Mouse (Mus musculus) limb, embryonic 14.5 days (tissue): ENCODE measurements around the gene Dpysl5. TPM values are rescaled to one million over a fixed set of nuclear protein-coding genes. Genes with fewer than 3 reads are reported as not detected.
A peak's percentile ranks its signal among the peaks of the same experiment; 100 is the strongest.

ENCODE experiments used
- ATAC-seq: fragments of 200-750 bp; cut with Nextera tagmentation; 2 replicates; pipeline ENCODE4 v1.8.0; 2017; ENCODE audit warnings: low read depth, moderate number of reproducible peaks, moderate TSS enrichment; ENCODE audit not compliant: low FRiP score
- DNase-seq: peaks from one replicate; pipeline ENCODE4 v3.0.0-alpha.2; 2015; ENCODE audit warnings: low spot score
- H3K27ac ChIP-seq: fragments of 300-500 bp; sonication (generic); replicated peaks from 2 replicates; pipeline ENCODE4 v1.5.1; 2014; ENCODE audit warnings: low read depth, mild to moderate bottlenecking, low read length, moderate library complexity, mixed read lengths
- H3K27me3 ChIP-seq: fragments of 300-500 bp; sonication (generic); 2 replicates; pipeline ENCODE4 v1.6.1; 2014; ENCODE audit warnings: low read length, mixed read lengths; ENCODE audit not compliant: control insufficient read depth, insufficient read depth
- H3K36me3 ChIP-seq: fragments of 300-500 bp; sonication (generic); 2 replicates; pipeline ENCODE4 v1.6.1; 2014; ENCODE audit warnings: mild to moderate bottlenecking, low read length, moderate library complexity, mixed read lengths; ENCODE audit not compliant: control insufficient read depth, insufficient read depth
- H3K4me1 ChIP-seq: fragments of 300-500 bp; sonication (generic); 2 replicates; pipeline ENCODE4 v1.6.1; 2014; ENCODE audit warnings: antibody characterized with exemption, low read length, mixed read lengths; ENCODE audit not compliant: control insufficient read depth, insufficient read depth
- H3K4me2 ChIP-seq: fragments of 300-500 bp; sonication (generic); replicated peaks from 2 replicates; pipeline ENCODE4 v1.6.1; 2014; ENCODE audit warnings: low read depth, mild to moderate bottlenecking, low read length, moderate library complexity; ENCODE audit not compliant: severe bottlenecking
- H3K4me3 ChIP-seq: fragments of 300-500 bp; sonication (generic); replicated peaks from 2 replicates; pipeline ENCODE4 v1.5.1; 2014; ENCODE audit warnings: low read length
- H3K9ac ChIP-seq: fragments of 300-500 bp; sonication (generic); 2 replicates; pipeline ENCODE4 v1.6.1; 2014; ENCODE audit warnings: mild to moderate bottlenecking, low read depth, low read length, moderate library complexity; ENCODE audit not compliant: severe bottlenecking
- H3K9me3 ChIP-seq: fragments of 300-500 bp; sonication (generic); 2 replicates; pipeline ENCODE4 v1.6.1; 2016; ENCODE audit warnings: low read length; ENCODE audit not compliant: control insufficient read depth
- POLR2A ChIP-seq: fragments of 200-500 bp; IDR thresholded peaks from 2 replicates; pipeline ENCODE4 v1.8.0; 2012; ENCODE audit warnings: inconsistent platforms, mild to moderate bottlenecking, moderate library complexity, borderline replicate concordance; ENCODE audit not compliant: insufficient read depth, insufficient read length; ENCODE audit errors: extremely low read depth
- WGBS: fragments of 180-500 bp; shearing (Covaris S2); extraction: QIAGEN DNeasy Blood & Tissue Kit; methylation state at CpG from one replicate; pipeline ENCODE4 v1.1.7; 2014; 5-methylcytosine and 5-hydroxymethylcytosine counted together
- polyA plus RNA-seq, 2 experiments: library from polyadenylated mRNA; depleted of rRNA in 1 of 2; stranded (reverse) in 1 of 2; unstranded in 1 of 2; fragments of >200 nt; fragmentation: Nextera tagmentation in 1 of 2; extraction: Ambion mirVana in 1 of 2; gene quantifications; 2 replicates each; pipeline versions ENCODE4 v1.2.1 to v1.2.3; 2012 to 2014

Gene Dpysl5
- polyA plus RNA-seq, 2 experiments = 4.6 to 9.2 TPM

GRCm38 (mm10) chr5:30797482-30797881 is 86.1 kb downstream of the Dpysl5 start:
- DNase-seq = no peak
- no peak for TF ChIP-seq POLR2A
- no peak overlapping the region for H3K27ac ChIP-seq
- H3K36me3 ChIP-seq = no peaks in the 10 kb centered on the region
- H3K4me2 ChIP-seq = no peak overlapping the region
- no peaks in the 10 kb centered on the region for H3K27me3 ChIP-seq
- no peak for ATAC-seq
- no peak overlapping the region for H3K9ac ChIP-seq
- WGBS = 68% methylated on average over 7 of the region's 7 CpGs
- no peak overlapping the region for H3K4me3 ChIP-seq
- H3K9me3 ChIP-seq = no peaks in the 10 kb centered on the region
- H3K4me1 ChIP-seq = peaks cover 2% of the 10 kb centered on the region; the same call in 1 of the 2 replicates

- no peaks in the 10 kb centered on the region for H3K27me3 ChIP-seq
- WGBS = 82% methylated on average over 8 of the region's 8 CpGs
- DNase-seq (no peak), ATAC-seq (no peak)
- no peaks in the 10 kb centered on the region for H3K9me3 ChIP-seq
- H3K9ac ChIP-seq = no peak overlapping the region
- no peak for TF ChIP-seq POLR2A
- no peak overlapping the region for H3K4me3 ChIP-seq
- no peak overlapping the region for H3K27ac ChIP-seq
- no peaks in the 10 kb centered on the region for H3K36me3 ChIP-seq
- no peak overlapping the region for H3K4me2 ChIP-seq
- H3K4me1 ChIP-seq = peaks cover 2% of the 10 kb centered on the region; the same call in 1 of the 2 replicates
Measured at GRCm38 (mm10) chr5:30797982-30798381, 86.6 kb downstream of the Dpysl5 start.

- 77% methylated on average over 6 of the region's 6 CpGs for WGBS
- Histone ChIP-seq H3K4me2 (no peak overlapping the region), H3K36me3 (no peaks in the 10 kb centered on the region), H3K4me3 (no peak overlapping the region), H3K9ac (no peak overlapping the region), H3K27me3 (no peaks in the 10 kb centered on the region), H3K4me1 (peaks cover 2% of the 10 kb centered on the region; the same call in 1 of the 2 replicates), H3K9me3 (no peaks in the 10 kb centered on the region), H3K27ac (no peak overlapping the region)
- DNase-seq (no peak), ATAC-seq (no peak)
- TF ChIP-seq POLR2A = no peak
Measured at GRCm38 (mm10) chr5:30798965-30799364, 87.6 kb downstream of the Dpysl5 start.

- H3K4me2 ChIP-seq = no peak overlapping the region
- H3K36me3 ChIP-seq = no peaks in the 10 kb centered on the region
- TF ChIP-seq POLR2A = no peak
- no peak for DNase-seq
- no peak overlapping the region for H3K4me3 ChIP-seq
- H3K4me1 ChIP-seq = no peaks in the 10 kb centered on the region
- no peaks in the 10 kb centered on the region for H3K9me3 ChIP-seq
- ATAC-seq = no peak
- no peak overlapping the region for H3K9ac ChIP-seq
- no peak overlapping the region for H3K27ac ChIP-seq
- WGBS = 73% methylated on average over 12 of the region's 12 CpGs
- no peaks in the 10 kb centered on the region for H3K27me3 ChIP-seq
Measured at GRCm38 (mm10) chr5:30802724-30803467, 91.5 kb downstream of the Dpysl5 start.

- Histone ChIP-seq H3K27me3 (no peaks in the 10 kb centered on the region), H3K27ac (no peak overlapping the region), H3K36me3 (no peaks in the 10 kb centered on the region), H3K4me1 (no peaks in the 10 kb centered on the region), H3K9me3 (no peaks in the 10 kb centered on the region), H3K4me3 (no peak overlapping the region), H3K4me2 (no peak overlapping the region), H3K9ac (no peak overlapping the region)
- WGBS = 5% methylated on average over 3 of the region's 3 CpGs
- DNase-seq (peak; percentile 88), ATAC-seq (peak; percentile 80)
- no peak for TF ChIP-seq POLR2A
Measured at GRCm38 (mm10) chr5:30806106-30806505, 94.7 kb downstream of the Dpysl5 start.
